Mouse (Mus musculus): ENCODE results near the gene Ank2.

DNA sequence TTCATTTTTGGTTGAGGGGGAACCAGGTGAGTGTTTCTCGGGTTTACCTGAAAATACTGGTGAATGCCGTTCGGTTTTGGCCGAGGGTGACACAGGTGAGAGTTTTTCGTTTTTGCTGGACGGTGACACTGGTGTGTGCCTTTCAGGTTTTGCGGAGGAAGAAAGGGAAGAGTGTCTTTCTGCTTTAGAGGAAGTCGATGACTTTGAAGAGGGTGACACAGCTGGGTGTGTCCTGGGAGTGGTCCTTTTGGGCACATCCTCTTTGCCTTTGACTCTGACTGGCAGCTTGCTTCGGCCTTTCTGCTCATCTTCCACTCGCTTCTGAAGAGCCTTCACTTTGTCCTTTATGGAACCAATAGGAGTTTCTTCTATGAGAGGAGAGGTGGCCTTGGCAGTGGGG is 552.6 kb downstream of the Ank2 start:
- TF ChIP-seq POLR2A (IDR thresholded peaks at IDR 0.05; ENCODE audit: control insufficient read depth, low read depth, low read length), result no peak
- no peak for TF ChIP-seq CTCF (IDR thresholded peaks at IDR 0.05; ENCODE audit: control insufficient read depth, insufficient read depth, insufficient replicate concordance, low read depth, low read length)
